Mouse (Mus musculus) embryonic facial prominence, embryonic 11.5 days (tissue): ENCODE data around the gene Nfasc. TPM values are rescaled to one million over a fixed set of nuclear protein-coding genes. Genes with fewer than 3 reads are reported as not detected.

Source experiments
- ATAC-seq: fragments of 200-750 bp; cut with Nextera tagmentation; replicated peaks from 2 replicates; pipeline ENCODE4 v1.8.0; 2017; ENCODE audit warnings: low read depth; ENCODE audit not compliant: insufficient number of reproducible peaks, low FRiP score, low TSS enrichment
- DNase-seq: peaks from one replicate; pipeline ENCODE4 v3.0.0-alpha.2; 2015; ENCODE audit warnings: low spot score
- H3K27ac ChIP-seq: fragments of 300-500 bp; sonication (generic); replicated peaks from 2 replicates; pipeline ENCODE4 v1.5.1; 2014; ENCODE audit warnings: mild to moderate bottlenecking, low read depth, low read length, control low read depth
- H3K27me3 ChIP-seq: fragments of 300-500 bp; sonication (generic); 2 replicates; pipeline ENCODE4 v1.6.1; 2014; ENCODE audit warnings: mild to moderate bottlenecking, low read length, moderate library complexity, mixed read lengths; ENCODE audit not compliant: control insufficient read depth, insufficient read depth
- H3K36me3 ChIP-seq: fragments of 300-500 bp; sonication (generic); replicated peaks from 2 replicates; pipeline ENCODE4 v1.6.1; 2014; ENCODE audit warnings: low read depth, mild to moderate bottlenecking, low read length, moderate library complexity, mixed read lengths; ENCODE audit not compliant: control insufficient read depth, insufficient read depth
- H3K4me1 ChIP-seq: fragments of 300-500 bp; sonication (generic); 2 replicates; pipeline ENCODE4 v1.6.1; 2014; ENCODE audit warnings: low read length, mixed read lengths; ENCODE audit not compliant: control insufficient read depth, insufficient read depth
- H3K4me2 ChIP-seq: fragments of 300-500 bp; sonication (generic); 2 replicates; pipeline ENCODE4 v1.6.1; 2014; ENCODE audit warnings: low read depth, mild to moderate bottlenecking, control low read depth, low read length, moderate library complexity
- H3K4me3 ChIP-seq: fragments of 300-500 bp; sonication (generic); 2 replicates; pipeline ENCODE4 v1.5.1; 2014; ENCODE audit warnings: low read depth, low read length, control low read depth
- H3K9ac ChIP-seq: fragments of 300-500 bp; sonication (generic); replicated peaks from 2 replicates; pipeline ENCODE4 v1.6.1; 2014; ENCODE audit warnings: mild to moderate bottlenecking, control low read depth, low read length
- H3K9me3 ChIP-seq: fragments of 300-500 bp; sonication (generic); replicated peaks from 2 replicates; pipeline ENCODE4 v1.6.1; 2016; ENCODE audit warnings: mild to moderate bottlenecking, low read length, inconsistent platforms, mixed read lengths; ENCODE audit not compliant: control insufficient read depth
- WGBS: fragments of 180-500 bp; shearing (Covaris S2); extraction: QIAGEN DNeasy Blood & Tissue Kit; methylation state at CpG from one replicate; pipeline ENCODE4 v1.1.7; 2014; 5-methylcytosine and 5-hydroxymethylcytosine counted together
- polyA plus RNA-seq: library from polyadenylated mRNA; unstranded; fragments of >200 nt; fragmentation: Nextera tagmentation; extraction: Ambion mirVana; gene quantifications from 2 replicates; pipeline ENCODE4 v1.2.1, GENCODE M21; 2014

Gene Nfasc
- polyA plus RNA-seq, 1 experiment from 2014 or later = 3.6 TPM

DNA sequence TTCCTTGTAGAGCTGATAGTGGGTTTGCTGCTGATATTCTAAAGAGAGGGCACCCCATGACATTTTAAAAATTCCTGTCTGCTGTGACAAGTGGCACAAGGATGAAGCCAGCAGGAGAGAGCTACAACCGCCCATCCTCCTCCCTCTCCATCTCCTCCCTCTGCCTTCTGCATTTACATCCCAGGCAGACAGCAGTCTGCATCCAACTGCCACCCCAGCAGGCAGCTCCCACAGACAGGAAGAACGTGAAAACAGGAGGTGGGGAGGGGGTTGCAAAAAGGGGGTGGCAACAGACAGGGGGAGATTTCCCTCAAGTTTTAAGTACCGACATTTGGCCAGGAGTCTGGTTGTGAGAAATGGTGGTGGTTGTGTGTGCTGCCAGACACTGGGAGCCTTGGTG, 82.0 kb downstream of the Nfasc start:
- Histone ChIP-seq H3K4me3 (no peak overlapping the region), H3K36me3 (no peaks in the 10 kb centered on the region), H3K27ac (no peak overlapping the region), H3K9me3 (no peaks in the 10 kb centered on the region), H3K9ac (no peak overlapping the region), H3K4me1 (no peaks in the 10 kb centered on the region), H3K27me3 (no peaks in the 10 kb centered on the region), H3K4me2 (no peak overlapping the region)
- ATAC-seq = no peak
- 17% methylated on average over 3 of the region's 3 CpGs for WGBS
- no peak for DNase-seq

DNA sequence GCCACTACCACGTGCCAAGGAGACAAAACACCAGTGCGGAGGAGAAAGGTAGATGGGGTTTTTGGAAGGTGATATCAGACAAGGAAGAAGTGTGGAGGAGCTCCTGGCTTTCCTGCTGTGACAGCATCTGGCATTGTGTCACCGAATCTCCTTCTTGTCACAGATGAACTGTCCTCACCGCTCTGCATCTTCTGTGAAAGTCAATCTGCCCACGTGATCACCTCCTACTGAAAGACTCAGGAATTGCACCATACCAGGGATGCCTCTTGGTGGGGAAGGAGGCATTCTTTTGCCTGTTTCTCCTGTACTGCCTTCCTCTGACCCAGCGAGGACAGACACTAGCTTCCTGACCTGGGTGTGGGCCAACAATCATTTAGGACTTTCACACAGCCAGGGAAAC, 86.0 kb downstream of the Nfasc start:
- H3K9me3 ChIP-seq = no peaks in the 10 kb centered on the region
- H3K27me3 ChIP-seq = no peaks in the 10 kb centered on the region
- no peak overlapping the region for H3K4me2 ChIP-seq
- H3K4me1 ChIP-seq = no peaks in the 10 kb centered on the region
- H3K36me3 ChIP-seq = no peaks in the 10 kb centered on the region
- 68% methylated on average over 6 of the region's 6 CpGs for WGBS
- no peak overlapping the region for H3K4me3 ChIP-seq
- H3K27ac ChIP-seq = no peak overlapping the region
- H3K9ac ChIP-seq = no peak overlapping the region
- DNase-seq (peak; percentile 10), ATAC-seq (no peak)

DNA sequence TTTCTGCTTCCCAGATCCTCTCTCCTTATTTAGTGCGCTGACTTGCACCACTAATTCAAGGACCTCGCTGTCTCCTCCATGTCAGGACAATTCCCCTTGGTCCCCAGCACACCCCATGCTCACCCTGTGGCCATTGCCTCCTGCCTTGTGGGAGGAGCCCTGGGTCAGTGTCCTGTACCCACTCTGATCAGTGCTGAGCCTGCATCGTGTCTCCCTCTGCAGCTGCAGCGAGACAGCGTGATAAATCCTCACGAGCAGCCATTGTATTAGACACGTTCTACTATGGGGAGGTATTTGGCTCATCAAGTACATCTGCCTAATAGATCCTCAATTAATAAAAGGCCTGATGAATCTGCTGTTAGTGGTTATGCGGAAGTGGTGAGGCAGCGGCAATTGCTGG, 86.8 kb downstream of the Nfasc start:
- DNase-seq = no peak
- WGBS = 78% methylated on average over 9 of the region's 9 CpGs
- H3K27ac ChIP-seq = no peak overlapping the region

DNA sequence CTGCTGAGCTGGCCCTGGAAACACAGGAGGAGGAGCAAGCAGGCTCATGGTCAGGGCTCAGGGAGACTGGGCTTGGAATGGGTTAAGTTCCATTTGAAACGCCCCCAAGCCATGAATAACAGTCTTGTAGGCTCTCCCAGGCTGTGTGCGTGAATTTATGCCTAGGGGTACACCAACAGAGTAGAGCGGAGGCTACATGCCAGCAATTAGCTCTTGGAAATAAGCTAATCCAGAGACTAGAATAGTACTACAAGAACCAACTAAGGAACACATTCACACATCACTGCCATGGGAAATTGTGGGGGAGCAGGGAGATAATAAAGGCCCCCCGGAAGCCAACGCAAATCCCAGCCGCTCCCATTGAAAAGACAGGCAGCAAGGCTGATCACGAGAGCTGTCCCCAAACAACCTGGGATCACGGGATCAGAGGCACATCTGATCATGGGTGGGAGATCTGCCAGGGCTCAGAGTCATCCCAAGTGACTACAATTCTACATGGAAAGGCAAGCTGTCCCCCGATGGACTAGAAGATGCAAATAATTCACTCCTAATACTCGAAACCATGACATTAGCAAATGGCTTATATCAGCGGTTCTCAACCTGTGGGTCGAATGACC, 87.6 kb downstream of the Nfasc start:
- ATAC-seq = no peak
- Histone ChIP-seq H3K9me3 (no peaks in the 10 kb centered on the region), H3K27ac (no peak overlapping the region), H3K9ac (no peak overlapping the region), H3K27me3 (no peaks in the 10 kb centered on the region), H3K36me3 (no peaks in the 10 kb centered on the region), H3K4me2 (no peak overlapping the region), H3K4me1 (no peaks in the 10 kb centered on the region), H3K4me3 (no peak overlapping the region)
- no peak for DNase-seq
- WGBS = 78% methylated on average over 12 of the region's 12 CpGs

More for the DNA sequence above, 86.8 kb downstream of the Nfasc start:
- ATAC-seq = no peak
- H3K36me3 ChIP-seq = no peaks in the 10 kb centered on the region
- no peaks in the 10 kb centered on the region for H3K4me1 ChIP-seq
- no peak overlapping the region for H3K4me3 ChIP-seq
- H3K9ac ChIP-seq = no peak overlapping the region
- H3K27me3 ChIP-seq = no peaks in the 10 kb centered on the region
- no peaks in the 10 kb centered on the region for H3K9me3 ChIP-seq
- H3K4me2 ChIP-seq = no peak overlapping the region

DNA sequence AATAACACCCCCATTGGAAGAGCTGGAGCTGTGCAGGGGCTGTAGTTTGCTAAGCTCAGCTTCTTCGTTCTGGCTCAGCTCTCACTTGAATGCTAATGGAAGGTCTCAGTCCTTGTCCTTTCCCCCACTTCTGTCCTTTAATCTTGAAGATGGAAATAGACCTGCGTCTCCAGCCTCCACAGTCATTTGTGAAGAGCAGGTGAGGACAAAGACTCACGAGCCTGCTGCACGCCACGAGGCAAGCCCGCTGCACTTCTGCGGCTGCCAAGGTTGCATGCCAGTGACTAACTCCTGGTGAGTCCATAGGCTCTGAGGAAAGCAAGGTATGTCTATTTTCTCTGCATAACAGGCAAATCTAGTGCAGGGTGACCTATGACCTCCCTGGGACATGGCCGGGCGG, 88.4 kb downstream of the Nfasc start:
- H3K27ac ChIP-seq = no peak overlapping the region
- no peaks in the 10 kb centered on the region for H3K4me1 ChIP-seq
- H3K4me2 ChIP-seq = no peak overlapping the region
- whole genome bisulfite sequencing = 79% methylated on average over 9 of the region's 9 CpGs
- H3K27me3 ChIP-seq = no peaks in the 10 kb centered on the region
- no peaks in the 10 kb centered on the region for H3K9me3 ChIP-seq
- no peak for DNase-seq
- no peak overlapping the region for H3K4me3 ChIP-seq
- no peak for ATAC-seq
- no peak overlapping the region for H3K9ac ChIP-seq
- H3K36me3 ChIP-seq = no peaks in the 10 kb centered on the region

DNA sequence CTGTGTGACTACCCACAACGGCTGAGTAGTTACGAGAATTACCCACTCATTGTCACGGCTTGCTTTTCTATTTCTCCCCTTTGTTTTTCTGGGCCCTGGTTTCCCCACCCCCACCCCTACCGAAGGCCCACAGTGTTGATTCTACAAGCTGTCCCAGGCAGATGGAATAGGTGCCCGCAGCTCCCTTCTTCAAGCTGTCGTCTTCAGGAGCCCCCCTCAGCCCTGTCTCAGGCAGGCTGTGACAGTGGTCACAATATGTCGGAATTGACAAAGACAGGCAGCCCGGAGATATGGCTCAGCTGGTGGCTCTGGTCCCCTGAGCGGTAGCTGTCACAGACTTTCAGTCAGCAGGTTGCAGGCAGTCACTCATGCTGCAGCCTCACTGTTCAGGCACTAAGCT, 90.9 kb downstream of the Nfasc start:
- no peak overlapping the region for H3K4me3 ChIP-seq
- 78% methylated on average over 9 of the region's 9 CpGs for WGBS
- no peaks in the 10 kb centered on the region for H3K27me3 ChIP-seq
- no peak overlapping the region for H3K27ac ChIP-seq
- no peak for DNase-seq
- H3K9me3 ChIP-seq = no peaks in the 10 kb centered on the region
- H3K9ac ChIP-seq = no peak overlapping the region
- no peaks in the 10 kb centered on the region for H3K4me1 ChIP-seq
- H3K36me3 ChIP-seq = no peaks in the 10 kb centered on the region
- H3K4me2 ChIP-seq = no peak overlapping the region
- no peak for ATAC-seq

DNA sequence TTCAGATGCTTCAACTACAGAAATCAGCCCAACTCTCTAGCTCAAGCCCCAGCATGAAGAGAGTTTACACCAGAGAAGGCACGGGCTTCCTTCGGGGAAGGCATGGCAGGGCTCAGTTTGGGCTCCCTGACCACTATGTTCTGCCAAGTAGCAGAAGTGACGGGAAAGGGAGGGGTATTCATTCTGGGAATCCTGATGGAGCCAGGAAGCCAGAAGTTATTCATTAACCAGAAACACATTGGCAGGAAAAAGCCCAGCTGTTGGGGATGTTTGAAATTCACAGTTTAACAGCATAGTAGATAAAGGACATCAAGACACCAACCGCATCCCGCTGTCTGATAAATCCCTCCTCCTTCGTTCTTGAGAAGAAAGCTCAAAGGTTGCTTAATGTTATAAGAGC, 93.6 kb downstream of the Nfasc start:
- Histone ChIP-seq H3K4me1 (no peaks in the 10 kb centered on the region), H3K36me3 (no peaks in the 10 kb centered on the region), H3K9me3 (no peaks in the 10 kb centered on the region), H3K4me3 (no peak overlapping the region), H3K27me3 (no peaks in the 10 kb centered on the region), H3K9ac (no peak overlapping the region), H3K27ac (no peak overlapping the region), H3K4me2 (no peak overlapping the region)
- 79% methylated on average over 6 of the region's 6 CpGs for WGBS
- ATAC-seq = no peak
- DNase-seq = peak; percentile 12

DNA sequence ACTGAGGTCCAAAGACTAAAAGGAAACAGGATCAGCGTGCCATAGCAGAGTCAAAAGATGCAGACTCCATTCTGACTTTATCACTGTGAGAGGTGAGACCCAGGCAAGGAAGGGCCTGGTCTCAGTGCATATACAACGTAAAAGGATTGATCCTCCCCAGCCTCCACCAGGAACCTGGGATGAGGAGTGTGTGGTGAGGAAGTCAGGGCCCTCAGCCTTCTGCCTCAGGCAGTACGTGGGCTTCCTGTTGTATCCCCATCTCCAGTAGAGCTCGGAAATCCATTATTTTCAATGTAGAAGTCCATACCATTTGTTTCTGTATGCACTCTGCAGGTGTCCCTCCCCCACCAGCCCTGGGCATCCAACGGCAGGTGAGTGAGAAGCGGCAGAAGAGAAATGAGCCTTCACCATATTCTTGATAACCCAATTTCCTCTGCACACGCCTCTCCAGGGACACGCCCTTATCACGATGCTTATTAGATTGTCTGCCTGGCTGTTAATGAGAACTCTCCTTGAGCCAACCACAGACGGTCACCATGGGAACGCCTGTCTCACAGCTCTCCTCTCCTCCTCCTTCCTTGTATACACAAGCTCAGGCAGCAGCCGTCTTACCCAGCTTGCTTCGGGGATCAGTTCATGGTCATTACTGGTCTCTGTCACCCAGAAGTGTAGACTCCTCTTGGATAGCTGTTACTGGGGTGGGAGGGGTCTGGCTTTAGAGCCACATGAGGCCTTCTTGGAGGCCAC, 100.4 kb downstream of the Nfasc start:
- H3K9ac ChIP-seq = no peak overlapping the region
- peak; percentile 70 for ATAC-seq
- no peak overlapping the region for H3K4me2 ChIP-seq
- H3K36me3 ChIP-seq = no peaks in the 10 kb centered on the region
- H3K4me3 ChIP-seq = no peak overlapping the region
- no peak for DNase-seq
- no peaks in the 10 kb centered on the region for H3K9me3 ChIP-seq
- H3K27ac ChIP-seq = no peak overlapping the region
- H3K4me1 ChIP-seq = no peaks in the 10 kb centered on the region
- 75% methylated on average over 13 of the region's 13 CpGs for WGBS
- no peaks in the 10 kb centered on the region for H3K27me3 ChIP-seq
